Mouse (Mus musculus) thymus, adult 2 months (tissue): ENCODE measurements around the gene Mapkap1.

Experiments
- CTCF ChIP-seq: fragments of 200-500 bp; IDR thresholded peaks from 2 replicates; pipeline ENCODE4 v1.5.1; 2012; ENCODE audit warnings: mild to moderate bottlenecking, control low read depth, low read length, moderate library complexity, borderline replicate concordance; ENCODE audit not compliant: control insufficient read depth, poor library complexity, insufficient read depth; ENCODE audit errors: extremely low read depth
- POLR2A ChIP-seq: fragments of 200-500 bp; IDR thresholded peaks from 2 replicates; pipeline ENCODE4 v1.6.1; 2012; ENCODE audit warnings: mild to moderate bottlenecking, low read length, control low read depth, moderate library complexity; ENCODE audit not compliant: control insufficient read depth, poor library complexity, insufficient read depth; ENCODE audit errors: extremely low read depth

DNA sequence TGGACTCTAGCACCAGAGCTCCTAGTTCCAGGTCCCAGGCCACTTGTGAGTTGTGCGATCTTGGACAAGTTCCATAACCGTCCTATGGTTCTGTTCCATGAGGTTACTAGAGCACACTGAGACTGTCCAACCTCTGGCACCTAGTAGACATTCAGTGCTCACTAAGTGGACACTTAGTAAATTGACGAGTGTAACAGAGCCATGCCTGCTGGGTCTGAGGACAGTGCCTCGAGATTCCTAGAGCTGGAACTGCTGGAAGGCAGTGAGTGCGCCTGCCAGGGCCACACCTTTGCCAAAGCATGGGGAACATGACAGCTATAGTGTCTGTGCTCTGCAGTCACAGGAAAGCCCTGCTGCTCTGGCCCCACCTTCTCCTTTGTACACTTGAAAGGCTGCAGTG, 187.4 kb downstream of the Mapkap1 start:
- TF ChIP-seq CTCF (no peak), POLR2A (no peak)
